Comparison of ENCODE assay signal across 8 mouse cellular contexts in the genomic region with DNA sequence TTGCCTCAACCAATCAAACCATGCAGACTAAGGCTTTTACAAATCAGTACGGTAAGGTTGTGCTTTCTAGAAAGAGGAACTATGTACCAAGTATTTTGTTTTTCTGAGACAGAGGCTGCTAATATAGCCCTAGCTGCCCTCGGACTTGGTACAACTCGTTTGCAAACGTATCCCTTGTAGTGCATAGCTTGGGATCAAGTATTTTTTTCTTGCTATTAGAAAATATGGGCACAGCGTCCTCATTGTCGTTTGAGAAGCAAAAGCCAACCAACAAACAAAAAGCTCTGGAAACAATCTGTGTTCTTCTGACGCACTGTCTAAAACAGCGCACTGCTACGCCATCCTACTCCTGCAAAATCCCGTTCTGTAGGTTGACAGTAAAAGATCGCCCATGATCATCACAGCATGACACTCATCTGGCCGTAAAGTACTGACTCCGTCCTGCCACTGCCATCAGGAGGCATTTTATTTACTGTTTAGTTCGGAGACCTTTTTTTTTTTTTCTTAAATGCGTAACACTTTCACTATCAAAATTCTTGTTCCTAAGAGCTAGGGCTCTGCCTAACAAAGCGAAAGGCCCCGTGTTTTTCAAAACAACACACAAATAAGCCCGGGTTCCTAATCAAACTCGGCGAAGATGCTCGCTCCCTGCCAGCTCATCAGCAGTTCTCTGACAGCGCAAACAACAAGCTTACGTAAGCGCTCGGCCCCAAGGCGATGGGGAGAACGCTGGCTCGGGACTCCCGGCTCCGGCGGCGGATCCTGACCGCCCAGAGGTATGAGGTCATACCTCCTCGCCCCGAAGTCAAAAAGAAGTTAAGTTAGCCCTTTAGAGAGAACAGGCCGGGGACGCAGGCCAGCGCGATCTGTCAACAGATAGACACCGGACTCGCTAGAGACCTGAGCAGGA. TPM values are rescaled to one million over a fixed set of nuclear protein-coding genes. Genes with fewer than 3 reads are reported as not detected.
DNase-seq lines count a peak whose midpoint lies in the region; ATAC-seq and TF ChIP-seq lines count a peak whose summit lies in the region.

No protein-coding gene starts in this region.

- no peak for TF ChIP-seq CTCF in Patski (IDR thresholded peaks at IDR 0.05)
- TF ChIP-seq CTCF in lung, embryonic 14.5 days (IDR thresholded peaks at IDR 0.05; ENCODE audit: low read depth), result no peak

- H3K4me3 ChIP-seq in embryonic facial prominence, embryonic 11.5 days (ENCODE audit: low read depth, low read length), result peak overlapping the region; percentile 100
- peak overlapping the region; percentile 100 for H3K4me3 ChIP-seq in heart, embryonic 13.5 days
- peak overlapping the region; percentile 94 for H3K4me3 ChIP-seq in kidney, embryonic 16.5 days (ENCODE audit: low read length)
- peak overlapping the region; percentile 100 for H3K4me3 ChIP-seq in lung, embryonic 14.5 days (ENCODE audit: low read depth, low read length)

- H3K4me1 ChIP-seq in embryonic facial prominence, embryonic 11.5 days (ENCODE audit: control insufficient read depth, insufficient read depth, low read length), result peaks cover 4% of the 10 kb centered on the region
- peaks cover 33% of the 10 kb centered on the region for H3K4me1 ChIP-seq in heart, embryonic 13.5 days
- H3K4me1 ChIP-seq in kidney, embryonic 16.5 days (ENCODE audit: insufficient read depth, low read length), result peaks cover 29% of the 10 kb centered on the region
- H3K4me1 ChIP-seq in lung, embryonic 14.5 days (ENCODE audit: insufficient read depth), result peaks cover 14% of the 10 kb centered on the region; the same call in 1 of the 2 replicates

- peaks cover 2% of the 10 kb centered on the region; the same call in 1 of the 2 replicates for H3K36me3 ChIP-seq in embryonic facial prominence, embryonic 11.5 days (replicated peaks; ENCODE audit: control insufficient read depth, insufficient read depth, low read depth, low read length)
- H3K36me3 ChIP-seq in heart, embryonic 13.5 days, result peaks cover 58% of the 10 kb centered on the region
- peaks cover 40% of the 10 kb centered on the region for H3K36me3 ChIP-seq in kidney, embryonic 16.5 days (ENCODE audit: insufficient read depth, low read length)
- H3K36me3 ChIP-seq in lung, embryonic 14.5 days (ENCODE audit: insufficient read depth), result peaks cover 55% of the 10 kb centered on the region

- peak; percentile 13; the same call in 1 of the 2 replicates for ATAC-seq in cerebellum, adult (ENCODE audit: insufficient number of reproducible peaks, low FRiP score, low TSS enrichment)
- ATAC-seq in Patski, result peak; percentile 31
- no peak; the same call in 1 of the 2 replicates for ATAC-seq in embryonic facial prominence, embryonic 11.5 days (replicated peaks; ENCODE audit: insufficient number of reproducible peaks, low FRiP score, low TSS enrichment, low read depth)
- ATAC-seq in heart, embryonic 13.5 days (ENCODE audit: extremely low read depth, insufficient number of reproducible peaks, low FRiP score, low TSS enrichment), result peak; percentile 11; the same call in 1 of the 2 replicates
- ATAC-seq in kidney, embryonic 16.5 days (ENCODE audit: low FRiP score, low TSS enrichment), result no peak; the same call in 1 of the 2 replicates
- ATAC-seq in lung, embryonic 14.5 days (ENCODE audit: insufficient read depth), result no peak

- POLR2A ChIA-PET in Patski (lab: Charles Lee), result interaction anchor here (0.6 to 0.7 kb wide), 2 partner anchors 159 to 165 kb away, joined by 3 read pairs; no protein-coding TSS in a partner anchor

- DNase-seq in cerebellum, postnatal 4 days (ENCODE audit: low spot score in 2 of 2), result no peak
- no peak for DNase-seq in Patski (ENCODE audit: low read depth, low spot score)
- DNase-seq in embryonic facial prominence, embryonic 11.5 days (ENCODE audit: low spot score), result no peak
- DNase-seq in lung, embryonic 14.5 days, result peak; percentile 38
- peak; percentile 35 to 63 for DNase-seq in right cerebral cortex, adult 2 months (ENCODE audit: low spot score in 2 of 2)

- H3K27me3 ChIP-seq in Patski, result no peaks in the 10 kb centered on the region
- no peaks in the 10 kb centered on the region for H3K27me3 ChIP-seq in embryonic facial prominence, embryonic 11.5 days (ENCODE audit: control insufficient read depth, insufficient read depth, low read length)
- no peaks in the 10 kb centered on the region for H3K27me3 ChIP-seq in heart, embryonic 13.5 days (replicated peaks)
- no peaks in the 10 kb centered on the region for H3K27me3 ChIP-seq in kidney, embryonic 16.5 days (ENCODE audit: insufficient read depth, low read length)
- H3K27me3 ChIP-seq in lung, embryonic 14.5 days (ENCODE audit: insufficient read depth, low read length), result no peaks in the 10 kb centered on the region

- no peak overlapping the region for H3K27ac ChIP-seq in embryonic facial prominence, embryonic 11.5 days (replicated peaks; ENCODE audit: low read depth, low read length)
- H3K27ac ChIP-seq in heart, embryonic 13.5 days (replicated peaks), result peak overlapping the region; percentile 95
- peak overlapping the region; percentile 97 for H3K27ac ChIP-seq in kidney, embryonic 16.5 days (ENCODE audit: low read length)
- peak overlapping the region; percentile 95 for H3K27ac ChIP-seq in lung, embryonic 14.5 days (ENCODE audit: low read depth)

- no peaks in the 10 kb centered on the region for H3K9me3 ChIP-seq in embryonic facial prominence, embryonic 11.5 days (replicated peaks; ENCODE audit: control insufficient read depth, low read length)
- no peaks in the 10 kb centered on the region for H3K9me3 ChIP-seq in heart, embryonic 13.5 days
- H3K9me3 ChIP-seq in kidney, embryonic 16.5 days (ENCODE audit: low read length), result no peaks in the 10 kb centered on the region
- no peaks in the 10 kb centered on the region for H3K9me3 ChIP-seq in lung, embryonic 14.5 days (ENCODE audit: low read depth, low read length)

- peak overlapping the region; percentile 99 for H3K4me2 ChIP-seq in embryonic facial prominence, embryonic 11.5 days (ENCODE audit: low read depth, low read length)
- H3K4me2 ChIP-seq in heart, embryonic 13.5 days, result peak overlapping the region; percentile 99
- peak overlapping the region; percentile 99 for H3K4me2 ChIP-seq in kidney, embryonic 16.5 days (replicated peaks; ENCODE audit: low read depth, low read length)
- peak overlapping the region; percentile 99 for H3K4me2 ChIP-seq in lung, embryonic 14.5 days

- in situ Hi-C loops in Patski (cut with MboI; ENCODE audit: low pct_unique_long_range_greater_than_20kb), result no loop called here

- CTCF ChIA-PET in Patski (lab: Charles Lee), result interaction anchor here (1.7 kb wide), 1 partner anchor 15 kb away, joined by 4 read pairs; no protein-coding TSS in a partner anchor

- H3K9ac ChIP-seq in embryonic facial prominence, embryonic 11.5 days (replicated peaks; ENCODE audit: low read length), result peak overlapping the region; percentile 88
- peak overlapping the region; percentile 98 for H3K9ac ChIP-seq in heart, embryonic 13.5 days
- peak overlapping the region; percentile 97 for H3K9ac ChIP-seq in kidney, embryonic 16.5 days (replicated peaks; ENCODE audit: low read length)
- peak overlapping the region; percentile 92 for H3K9ac ChIP-seq in lung, embryonic 14.5 days

- 20% methylated on average over 41 of the region's 41 CpGs for WGBS in embryonic facial prominence, embryonic 11.5 days
- 16% methylated on average over 41 of the region's 41 CpGs for WGBS in heart, embryonic 13.5 days
- WGBS in kidney, embryonic 16.5 days, result 18% methylated on average over 41 of the region's 41 CpGs
- WGBS in lung, embryonic 14.5 days, result 17% methylated on average over 41 of the region's 41 CpGs

RNA-seq across cellular contexts. Expression of a gene that starts 0.8 kb away (rescaled TPM):
- 70.8 TPM for polyA plus RNA-seq in Patski (2021)
- 27.1 and 27.2 TPM in 2 replicates for polyA plus RNA-seq in embryonic facial prominence, embryonic 11.5 days (2014; fragmentation: Nextera tagmentation; extraction: Ambion mirVana)
- polyA plus RNA-seq in heart, embryonic 13.5 days (2015; fragmentation: Nextera tagmentation; extraction: Ambion mirVana), result 11.7 and 12.3 TPM in 2 replicates
- polyA plus RNA-seq in kidney, embryonic 16.5 days (2015; fragmentation: Nextera tagmentation; extraction: Ambion mirVana), result 16.7 and 18.6 TPM in 2 replicates
- 23.1 and 24.7 TPM in 2 replicates for polyA plus RNA-seq in lung, embryonic 14.5 days (2014; fragmentation: Nextera tagmentation; extraction: Ambion mirVana)

RNA-seq across cellular contexts. Expression of a gene that starts 1.0 kb away (rescaled TPM):
- polyA plus RNA-seq in Patski (2021), result 15.8 TPM
- 69.2 and 78.5 TPM in 2 replicates for polyA plus RNA-seq in embryonic facial prominence, embryonic 11.5 days (2014; fragmentation: Nextera tagmentation; extraction: Ambion mirVana)
- 81.8 and 95.3 TPM in 2 replicates for polyA plus RNA-seq in heart, embryonic 13.5 days (2015; fragmentation: Nextera tagmentation; extraction: Ambion mirVana)
- 82.2 and 99.4 TPM in 2 replicates for polyA plus RNA-seq in kidney, embryonic 16.5 days (2015; fragmentation: Nextera tagmentation; extraction: Ambion mirVana)
- 81.4 and 84.6 TPM in 2 replicates for polyA plus RNA-seq in lung, embryonic 14.5 days (2014; fragmentation: Nextera tagmentation; extraction: Ambion mirVana)

RNA-seq across cellular contexts. Expression of a gene that starts 1.1 kb away (rescaled TPM):
- 10.3 TPM for polyA plus RNA-seq in Patski (2021)
- polyA plus RNA-seq in embryonic facial prominence, embryonic 11.5 days (2014; fragmentation: Nextera tagmentation; extraction: Ambion mirVana), result 7.6 and 8.4 TPM in 2 replicates
- 4.2 and 4.4 TPM in 2 replicates for polyA plus RNA-seq in heart, embryonic 13.5 days (2015; fragmentation: Nextera tagmentation; extraction: Ambion mirVana)
- polyA plus RNA-seq in kidney, embryonic 16.5 days (2015; fragmentation: Nextera tagmentation; extraction: Ambion mirVana), result 6.0 and 6.2 TPM in 2 replicates
- 7.7 and 10.0 TPM in 2 replicates for polyA plus RNA-seq in lung, embryonic 14.5 days (2014; fragmentation: Nextera tagmentation; extraction: Ambion mirVana)

RNA-seq across cellular contexts. Expression of a gene that starts 22.5 kb away (rescaled TPM):
- polyA plus RNA-seq in Patski (2021), result 18.6 TPM
- polyA plus RNA-seq in embryonic facial prominence, embryonic 11.5 days (2014; fragmentation: Nextera tagmentation; extraction: Ambion mirVana), result 3.3 and 10.1 TPM in 2 replicates
- polyA plus RNA-seq in heart, embryonic 13.5 days (2015; fragmentation: Nextera tagmentation; extraction: Ambion mirVana), result 1.8 TPM in 2 replicates
- 1.3 and 2.3 TPM in 2 replicates for polyA plus RNA-seq in kidney, embryonic 16.5 days (2015; fragmentation: Nextera tagmentation; extraction: Ambion mirVana)
- 12.4 and 16.2 TPM in 2 replicates for polyA plus RNA-seq in lung, embryonic 14.5 days (2014; fragmentation: Nextera tagmentation; extraction: Ambion mirVana)

RNA-seq across cellular contexts. Expression of a gene that starts 52.2 kb away (rescaled TPM):
- not detected for polyA plus RNA-seq in Patski (2021)
- polyA plus RNA-seq in embryonic facial prominence, embryonic 11.5 days (2014; fragmentation: Nextera tagmentation; extraction: Ambion mirVana), result 0.50 and 0.92 TPM in 2 replicates
- polyA plus RNA-seq in heart, embryonic 13.5 days (2015; fragmentation: Nextera tagmentation; extraction: Ambion mirVana), result 0.90 and 0.97 TPM in 2 replicates
- 1.5 and 2.9 TPM in 2 replicates for polyA plus RNA-seq in kidney, embryonic 16.5 days (2015; fragmentation: Nextera tagmentation; extraction: Ambion mirVana)
- polyA plus RNA-seq in lung, embryonic 14.5 days (2014; fragmentation: Nextera tagmentation; extraction: Ambion mirVana), result 0.14 and 0.83 TPM in 2 replicates

Comparison
In these comparisons a context has a peak if more than half of its experiments do, and no peak if none do; other contexts are left out.
1. ATAC-seq: peak in cerebellum, adult (single experiment), Patski (single experiment) and heart, embryonic 13.5 days (single experiment); none in embryonic facial prominence, embryonic 11.5 days (single experiment), kidney, embryonic 16.5 days (single experiment) and lung, embryonic 14.5 days (single experiment).
2. DNase-seq: peak in lung, embryonic 14.5 days (single experiment) and right cerebral cortex, adult 2 months (2 of 2); none in cerebellum, postnatal 4 days (0 of 2), Patski (single experiment) and embryonic facial prominence, embryonic 11.5 days (single experiment).
3. Peak in every context shown above with its lines, with median percentiles within 50 percentile points of each other: H3K4me2 ChIP-seq, H3K4me3 ChIP-seq and H3K9ac ChIP-seq.